Mouse (Mus musculus) limb, embryonic 14.5 days (tissue): ENCODE measurements around the gene Pold1. TPM values are rescaled to one million over a fixed set of nuclear protein-coding genes. Genes with fewer than 3 reads are reported as not detected.

Experiments used
- ATAC-seq: fragments of 200-750 bp; cut with Nextera tagmentation; 2 replicates; pipeline ENCODE4 v1.8.0; 2017; ENCODE audit warnings: low read depth, moderate number of reproducible peaks, moderate TSS enrichment; ENCODE audit not compliant: low FRiP score
- DNase-seq: peaks from one replicate; pipeline ENCODE4 v3.0.0-alpha.2; 2015; ENCODE audit warnings: low spot score
- H3K27ac ChIP-seq: fragments of 300-500 bp; sonication (generic); replicated peaks from 2 replicates; pipeline ENCODE4 v1.5.1; 2014; ENCODE audit warnings: low read depth, mild to moderate bottlenecking, low read length, moderate library complexity, mixed read lengths
- H3K27me3 ChIP-seq: fragments of 300-500 bp; sonication (generic); 2 replicates; pipeline ENCODE4 v1.6.1; 2014; ENCODE audit warnings: low read length, mixed read lengths; ENCODE audit not compliant: control insufficient read depth, insufficient read depth
- H3K36me3 ChIP-seq: fragments of 300-500 bp; sonication (generic); 2 replicates; pipeline ENCODE4 v1.6.1; 2014; ENCODE audit warnings: mild to moderate bottlenecking, low read length, moderate library complexity, mixed read lengths; ENCODE audit not compliant: control insufficient read depth, insufficient read depth
- H3K4me1 ChIP-seq: fragments of 300-500 bp; sonication (generic); 2 replicates; pipeline ENCODE4 v1.6.1; 2014; ENCODE audit warnings: antibody characterized with exemption, low read length, mixed read lengths; ENCODE audit not compliant: control insufficient read depth, insufficient read depth
- H3K4me2 ChIP-seq: fragments of 300-500 bp; sonication (generic); replicated peaks from 2 replicates; pipeline ENCODE4 v1.6.1; 2014; ENCODE audit warnings: low read depth, mild to moderate bottlenecking, low read length, moderate library complexity; ENCODE audit not compliant: severe bottlenecking
- H3K4me3 ChIP-seq: fragments of 300-500 bp; sonication (generic); replicated peaks from 2 replicates; pipeline ENCODE4 v1.5.1; 2014; ENCODE audit warnings: low read length
- H3K9ac ChIP-seq: fragments of 300-500 bp; sonication (generic); 2 replicates; pipeline ENCODE4 v1.6.1; 2014; ENCODE audit warnings: mild to moderate bottlenecking, low read depth, low read length, moderate library complexity; ENCODE audit not compliant: severe bottlenecking
- H3K9me3 ChIP-seq: fragments of 300-500 bp; sonication (generic); 2 replicates; pipeline ENCODE4 v1.6.1; 2016; ENCODE audit warnings: low read length; ENCODE audit not compliant: control insufficient read depth
- POLR2A ChIP-seq: fragments of 200-500 bp; IDR thresholded peaks from 2 replicates; pipeline ENCODE4 v1.8.0; 2012; ENCODE audit warnings: inconsistent platforms, mild to moderate bottlenecking, moderate library complexity, borderline replicate concordance; ENCODE audit not compliant: insufficient read depth, insufficient read length; ENCODE audit errors: extremely low read depth
- WGBS: fragments of 180-500 bp; shearing (Covaris S2); extraction: QIAGEN DNeasy Blood & Tissue Kit; methylation state at CpG from one replicate; pipeline ENCODE4 v1.1.7; 2014; 5-methylcytosine and 5-hydroxymethylcytosine counted together
- polyA plus RNA-seq, 2 experiments: library from polyadenylated mRNA; depleted of rRNA in 1 of 2; stranded (reverse) in 1 of 2; unstranded in 1 of 2; fragments of >200 nt; fragmentation: Nextera tagmentation in 1 of 2; extraction: Ambion mirVana in 1 of 2; gene quantifications; 2 replicates each; pipeline versions ENCODE4 v1.2.1 to v1.2.3; 2012 to 2014

Gene Pold1
- polyA plus RNA-seq, 2 experiments: 62.1 to 102 TPM

GRCm38 (mm10) chr7:44490281-44490680, 58.4 kb downstream of the Pold1 start:
- peaks cover 59% of the 10 kb centered on the region for H3K36me3 ChIP-seq
- DNase-seq: no peak
- WGBS: 92% methylated on average over 4 of the region's 4 CpGs

GRCm38 (mm10) chr7:44488545-44488944, 60.1 kb downstream of the Pold1 start:
- 88% methylated on average over 8 of the region's 8 CpGs for WGBS
- Histone ChIP-seq H3K4me3 (no peak overlapping the region), H3K4me2 (no peak overlapping the region), H3K4me1 (no peaks in the 10 kb centered on the region), H3K36me3 (peaks cover 52% of the 10 kb centered on the region), H3K9ac (no peak overlapping the region), H3K9me3 (no peaks in the 10 kb centered on the region), H3K27me3 (no peaks in the 10 kb centered on the region), H3K27ac (no peak overlapping the region)
- no peak for ATAC-seq
- no peak for DNase-seq
- TF ChIP-seq POLR2A: no peak

More at GRCm38 (mm10) chr7:44490281-44490680, 58.4 kb downstream of the Pold1 start:
- ATAC-seq: no peak
- Histone ChIP-seq H3K4me1 (peaks cover 2% of the 10 kb centered on the region; the same call in 1 of the 2 replicates), H3K9me3 (no peaks in the 10 kb centered on the region), H3K27ac (no peak overlapping the region), H3K4me2 (no peak overlapping the region), H3K27me3 (no peaks in the 10 kb centered on the region), H3K4me3 (no peak overlapping the region), H3K9ac (no peak overlapping the region)
- TF ChIP-seq POLR2A: no peak

DNA sequence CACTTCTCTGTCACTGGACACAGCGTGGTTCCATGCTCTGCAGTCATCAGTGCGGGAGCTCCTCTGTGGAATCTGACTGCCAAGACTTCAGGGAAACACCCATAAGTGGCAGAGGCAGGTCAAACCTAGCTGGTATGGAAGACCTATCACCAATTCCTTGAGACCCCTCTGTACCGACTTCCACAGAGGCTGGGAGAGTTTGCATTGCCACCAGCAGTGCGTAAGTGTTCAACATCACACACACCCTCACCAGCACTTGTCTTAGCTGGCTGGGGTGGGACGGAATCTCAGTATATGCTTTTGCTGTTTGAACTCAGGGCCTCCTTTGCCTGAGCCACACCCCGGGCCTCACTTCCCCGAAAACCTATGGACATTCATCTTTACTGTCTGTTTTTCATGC, 60.7 kb downstream of the Pold1 start:
- Histone ChIP-seq H3K36me3 (peaks cover 49% of the 10 kb centered on the region), H3K4me3 (no peak overlapping the region), H3K4me2 (no peak overlapping the region), H3K4me1 (no peaks in the 10 kb centered on the region), H3K9ac (no peak overlapping the region), H3K27me3 (no peaks in the 10 kb centered on the region), H3K9me3 (no peaks in the 10 kb centered on the region), H3K27ac (no peak overlapping the region)
- WGBS: 85% methylated on average over 7 of the region's 7 CpGs
- DNase-seq: no peak
- no peak for ATAC-seq
- TF ChIP-seq POLR2A: no peak

DNA sequence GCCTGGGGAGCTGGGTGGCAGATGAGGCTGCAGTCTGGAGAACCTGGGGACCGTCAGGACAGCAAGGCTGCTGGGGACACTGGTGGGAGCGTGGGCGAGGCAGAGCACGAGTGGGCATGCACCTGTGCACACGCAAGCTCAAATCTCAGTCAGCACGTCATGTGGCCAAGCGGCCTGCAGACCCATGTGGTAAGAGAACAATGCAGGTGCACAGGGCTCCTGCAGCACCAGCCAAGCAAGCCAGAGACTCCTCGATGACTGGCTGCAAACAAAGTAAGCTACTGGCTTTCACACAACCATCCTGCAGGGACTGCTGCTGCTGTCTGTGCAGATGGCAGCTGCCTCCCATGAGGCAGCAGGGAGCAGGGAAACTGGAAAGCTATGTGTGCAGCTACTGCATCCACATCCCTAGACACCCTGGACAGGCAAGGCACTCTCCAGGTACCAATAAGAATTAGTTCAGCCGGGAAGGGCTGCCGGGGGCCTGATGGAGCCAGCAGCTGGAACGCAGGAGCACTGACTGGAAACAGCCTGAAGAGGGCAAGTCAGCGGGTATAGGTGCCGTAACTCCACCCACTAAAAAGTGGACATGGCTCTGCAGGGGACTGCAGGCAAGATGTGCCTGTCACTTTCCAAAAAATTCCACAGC, 61.6 kb downstream of the Pold1 start:
- Histone ChIP-seq H3K9ac (no peak overlapping the region), H3K4me2 (no peak overlapping the region), H3K27me3 (0 out of 2 replicates have a peak, but pooled peaks cover 4% of the 10 kb centered on the region), H3K4me3 (no peak overlapping the region), H3K9me3 (no peaks in the 10 kb centered on the region), H3K27ac (no peak overlapping the region), H3K4me1 (no peaks in the 10 kb centered on the region), H3K36me3 (peaks cover 40% of the 10 kb centered on the region)
- TF ChIP-seq POLR2A: no peak
- ATAC-seq (no peak), DNase-seq (no peak)
- WGBS: 67% methylated on average over 13 of the region's 13 CpGs

- Histone ChIP-seq H3K9me3 (no peaks in the 10 kb centered on the region), H3K36me3 (peaks cover 26% of the 10 kb centered on the region), H3K4me1 (no peaks in the 10 kb centered on the region), H3K4me3 (no peak overlapping the region), H3K4me2 (no peak overlapping the region), H3K27me3 (0 out of 2 replicates have a peak, but pooled peaks cover 4% of the 10 kb centered on the region), H3K9ac (no peak overlapping the region), H3K27ac (no peak overlapping the region)
- no peak for TF ChIP-seq POLR2A
- WGBS: 75% methylated on average over 7 of the region's 7 CpGs
- ATAC-seq (no peak), DNase-seq (no peak)
Observed at GRCm38 (mm10) chr7:44485572-44486195, 63.0 kb downstream of the Pold1 start.
